Mouse (Mus musculus) heart, embryonic 14.5 days (tissue): ENCODE measurements around the gene Gm3776. TPM values are rescaled to one million over a fixed set of nuclear protein-coding genes. Genes with fewer than 3 reads are reported as not detected.
"Not testable (repeated sequence)": the region's sequence is repeated elsewhere in the genome, so short reads cannot be mapped to it uniquely, and the experiment has no call there.

Experiments
- ATAC-seq: fragments of 200-750 bp; cut with Nextera tagmentation; 2 replicates; pipeline ENCODE4 v1.8.0; 2017; ENCODE audit warnings: low read depth, moderate TSS enrichment; ENCODE audit not compliant: insufficient number of reproducible peaks, insufficient read depth, low FRiP score
- H3K27ac ChIP-seq, 2 experiments: fragments of 200-500 bp in 1 of 2; fragments of 300-500 bp in 1 of 2; sonication (generic) in 1 of 2; replicated peaks in 1 of 2; 2 replicates each; pipeline ENCODE4 v1.5.1; 2012 to 2014; ENCODE audit warnings: low read depth in 2 of 2, low read length in 2 of 2, control low read depth in 1 of 2, mild to moderate bottlenecking in 1 of 2, mixed read lengths in 1 of 2; ENCODE audit not compliant: control insufficient read depth in 1 of 2, insufficient read depth in 1 of 2
- H3K27me3 ChIP-seq: fragments of 300-500 bp; sonication (generic); 2 replicates; pipeline ENCODE4 v1.6.1; 2014; ENCODE audit warnings: mild to moderate bottlenecking, low read length, control low read depth; ENCODE audit not compliant: control insufficient read depth, insufficient read depth
- H3K36me3 ChIP-seq: fragments of 300-500 bp; sonication (generic); 2 replicates; pipeline ENCODE4 v1.6.1; 2014; ENCODE audit warnings: mild to moderate bottlenecking, control low read depth, low read length, mixed read lengths; ENCODE audit not compliant: control insufficient read depth, insufficient read depth
- H3K4me1 ChIP-seq, 2 experiments: fragments of 200-500 bp in 1 of 2; fragments of 300-500 bp in 1 of 2; sonication (generic) in 1 of 2; 2 replicates each; pipeline ENCODE4 v1.6.1; 2012 to 2014; ENCODE audit warnings: low read length in 2 of 2, control low read depth in 1 of 2, mixed read lengths in 1 of 2; ENCODE audit not compliant: control insufficient read depth in 2 of 2, insufficient read depth in 2 of 2
- H3K4me2 ChIP-seq: fragments of 300-500 bp; sonication (generic); 2 replicates; pipeline ENCODE4 v1.6.1; 2014; ENCODE audit warnings: mild to moderate bottlenecking, low read length
- H3K4me3 ChIP-seq, 2 experiments: fragments of 200-500 bp in 1 of 2; fragments of 300-500 bp in 1 of 2; sonication (generic) in 1 of 2; 2 replicates each; pipeline ENCODE4 v1.5.1; 2012 to 2014; ENCODE audit warnings: low read length in 2 of 2, mild to moderate bottlenecking in 2 of 2, control low read depth in 1 of 2, low read depth in 1 of 2, moderate library complexity in 1 of 2; ENCODE audit not compliant: control insufficient read depth in 1 of 2, insufficient read depth in 1 of 2
- H3K9ac ChIP-seq: fragments of 300-500 bp; sonication (generic); 2 replicates; pipeline ENCODE4 v1.6.1; 2014; ENCODE audit warnings: mild to moderate bottlenecking, low read length
- H3K9me3 ChIP-seq: fragments of 300-500 bp; sonication (generic); 2 replicates; pipeline ENCODE4 v1.6.1; 2016; ENCODE audit warnings: low read length, control low read depth; ENCODE audit not compliant: control insufficient read depth
- WGBS: fragments of 180-500 bp; shearing (Covaris S2); extraction: QIAGEN DNeasy Blood & Tissue Kit; methylation state at CpG from one replicate; pipeline ENCODE4 v1.1.7; 2014; 5-methylcytosine and 5-hydroxymethylcytosine counted together
- polyA plus RNA-seq: library from polyadenylated mRNA; unstranded; fragments of >200 nt; fragmentation: Nextera tagmentation; extraction: Ambion mirVana; gene quantifications from 2 replicates; pipeline ENCODE4 v1.2.1, GENCODE M21; 2014

Gm3776 gene
- polyA plus RNA-seq, 1 experiment from 2014 or later: not detected

DNA sequence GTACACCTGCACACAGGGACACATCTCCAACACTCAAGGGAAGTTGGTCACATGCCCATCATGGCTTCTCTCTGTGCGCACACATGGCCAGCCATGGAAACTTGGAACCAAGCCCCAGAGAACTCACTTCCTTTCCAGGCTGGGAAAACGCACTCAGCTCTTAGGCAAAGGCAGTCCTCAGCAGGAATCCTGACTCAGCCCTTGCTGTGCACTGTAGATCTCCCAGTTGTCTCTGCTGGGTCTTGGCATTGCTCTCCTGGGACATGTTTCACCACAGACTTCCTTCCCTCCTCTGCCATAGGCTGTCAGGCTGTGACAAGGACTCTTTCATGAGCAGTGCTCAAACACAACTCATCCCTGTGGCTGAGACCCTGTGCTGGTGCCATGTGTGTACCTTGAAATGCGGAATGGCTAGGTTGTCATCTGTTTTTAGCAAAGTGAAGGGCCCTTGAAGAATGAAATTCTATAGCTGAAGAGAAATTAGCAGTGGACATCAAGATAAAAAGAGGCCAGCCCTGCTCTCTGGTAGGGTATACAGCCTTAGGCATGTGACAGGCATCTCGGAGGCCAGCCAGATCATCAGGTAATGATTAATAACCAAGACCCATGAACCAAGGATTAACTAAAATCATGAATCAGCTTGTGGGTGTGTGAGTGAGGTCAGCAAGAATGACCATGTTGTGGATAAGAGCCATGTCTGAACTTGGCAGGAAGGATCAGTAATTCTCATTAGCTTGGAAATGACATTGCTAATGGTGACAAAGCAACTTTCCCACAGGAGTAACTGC, 1.1 kb upstream of the Gm3776 start:
- WGBS: 67% methylated on average over 3 of the region's 4 CpGs
- not testable (repeated sequence) for H3K9ac ChIP-seq, H3K27ac ChIP-seq, H3K4me3 ChIP-seq, H3K4me2 ChIP-seq, H3K36me3 ChIP-seq, ATAC-seq, H3K4me1 ChIP-seq, H3K27me3 ChIP-seq, H3K9me3 ChIP-seq

- H3K9me3 ChIP-seq, H3K4me2 ChIP-seq, H3K4me3 ChIP-seq, H3K9ac ChIP-seq, H3K27me3 ChIP-seq, ATAC-seq, H3K36me3 ChIP-seq, H3K27ac ChIP-seq, H3K4me1 ChIP-seq: not testable (repeated sequence)
- WGBS: 0% methylated on average over 1 of the region's 6 CpGs
Observed at GRCm38 (mm10) chr9:78259688-78260087, 2.8 kb downstream of the Gm3776 start.

- 73% methylated on average over 3 of the region's 3 CpGs for WGBS
- not testable (repeated sequence) for H3K4me1 ChIP-seq, H3K27me3 ChIP-seq, H3K4me2 ChIP-seq, H3K36me3 ChIP-seq, ATAC-seq, H3K4me3 ChIP-seq, H3K27ac ChIP-seq, H3K9me3 ChIP-seq, H3K9ac ChIP-seq
Observed at GRCm38 (mm10) chr9:78270945-78271344, 14.0 kb downstream of the Gm3776 start.

DNA sequence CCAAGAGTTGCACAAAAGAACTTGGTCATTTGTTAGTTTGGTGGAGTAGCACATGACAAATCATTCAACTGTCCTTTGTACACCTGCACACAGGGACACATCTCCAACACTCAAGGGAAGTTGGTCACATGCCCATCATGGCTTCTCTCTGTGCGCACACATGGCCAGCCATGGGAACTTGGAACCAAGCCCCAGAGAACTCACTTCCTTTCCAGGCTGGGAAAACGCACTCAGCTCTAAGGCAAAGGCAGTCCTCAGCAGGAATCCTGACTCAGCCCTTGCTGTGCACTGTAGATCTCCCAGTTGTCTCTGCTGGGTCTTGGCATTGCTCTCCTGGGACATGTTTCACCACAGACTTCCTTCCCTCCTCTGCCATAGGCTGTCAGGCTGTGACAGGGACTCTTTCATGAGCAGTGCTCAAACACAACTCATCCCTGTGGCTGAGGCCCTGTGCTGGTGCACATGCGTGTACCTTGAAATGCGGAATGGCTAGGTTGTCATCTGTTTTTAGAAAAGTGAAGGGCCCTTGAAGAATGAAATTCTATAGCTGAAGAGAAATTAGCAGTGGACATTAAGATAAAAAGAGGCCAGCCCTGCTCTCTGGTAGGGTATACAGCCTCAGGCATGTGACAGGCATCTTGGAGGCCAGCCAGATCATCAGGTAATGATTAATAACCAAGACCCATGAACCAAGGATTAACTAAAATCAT, 25.2 kb downstream of the Gm3776 start:
- WGBS: 71% methylated on average over 4 of the region's 4 CpGs
- not testable (repeated sequence) for H3K36me3 ChIP-seq, H3K9me3 ChIP-seq, ATAC-seq, H3K4me3 ChIP-seq, H3K27me3 ChIP-seq, H3K9ac ChIP-seq, H3K27ac ChIP-seq, H3K4me1 ChIP-seq, H3K4me2 ChIP-seq

GRCm38 (mm10) chr9:78289063-78289462, 32.1 kb downstream of the Gm3776 start:
- WGBS: 50% methylated on average over 1 of the region's 1 CpGs
- not testable (repeated sequence) for H3K4me1 ChIP-seq, H3K4me2 ChIP-seq, H3K36me3 ChIP-seq, H3K9ac ChIP-seq, H3K4me3 ChIP-seq, H3K27ac ChIP-seq, H3K9me3 ChIP-seq, ATAC-seq, H3K27me3 ChIP-seq

DNA sequence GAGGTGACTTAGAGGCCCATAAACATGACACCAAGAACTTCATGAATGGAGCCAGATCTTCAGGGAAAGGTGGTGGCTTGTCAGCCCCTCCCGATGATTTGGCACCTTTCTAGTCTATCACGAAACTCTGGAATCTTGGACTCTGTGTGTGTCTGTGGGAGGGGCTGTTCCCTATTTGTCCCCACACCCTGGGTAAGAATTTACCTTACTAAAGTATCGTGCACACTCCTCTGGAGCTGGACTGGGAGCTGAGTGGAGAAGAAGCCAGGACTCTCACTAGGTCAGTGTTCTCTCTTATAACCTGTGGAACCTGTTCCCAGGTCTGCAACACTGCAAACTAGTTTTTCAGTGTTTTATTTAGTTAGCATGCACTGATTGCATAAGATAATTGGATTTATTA, 32.8 kb downstream of the Gm3776 start, which contains the start of gene Gm10639:
Gm10639 (plus strand) TSS at position 201 of the 400 bp plus-strand sequence.
- not testable (repeated sequence) for H3K36me3 ChIP-seq, H3K4me2 ChIP-seq, H3K27ac ChIP-seq, H3K9ac ChIP-seq, H3K27me3 ChIP-seq, H3K9me3 ChIP-seq, H3K4me3 ChIP-seq, ATAC-seq, H3K4me1 ChIP-seq
- WGBS: 73% methylated on average over 3 of the region's 3 CpGs

- not testable (repeated sequence) for ATAC-seq, H3K9ac ChIP-seq, H3K4me2 ChIP-seq, H3K27ac ChIP-seq, H3K27me3 ChIP-seq, H3K4me3 ChIP-seq, H3K9me3 ChIP-seq, H3K36me3 ChIP-seq, H3K4me1 ChIP-seq
- 81% methylated on average over 8 of the region's 8 CpGs for WGBS
Observed at GRCm38 (mm10) chr9:78292462-78292861, 35.5 kb downstream of the Gm3776 start.
